Mouse (Mus musculus) C2C12 (cell line): ENCODE data around the gene Ppp2r2c.

Source experiments
- CEBPB ChIP-seq: IDR thresholded peaks from one replicate; pipeline ENCODE4 v1.6.1; 2011; ENCODE audit warnings: low read depth, mild to moderate bottlenecking, control low read depth, moderate library complexity
- CTCF ChIP-seq: IDR thresholded peaks from one replicate; pipeline ENCODE4 v1.5.1; 2011; ENCODE audit not compliant: control insufficient read depth, insufficient read depth, insufficient read length
- FOSL1 ChIP-seq: IDR thresholded peaks from one replicate; pipeline ENCODE4 v1.8.0; 2011; ENCODE audit warnings: mild to moderate bottlenecking, low read length; ENCODE audit not compliant: poor library complexity, insufficient read depth, severe bottlenecking
- MAX ChIP-seq: IDR thresholded peaks from one replicate; pipeline ENCODE4 v1.6.1; 2011; ENCODE audit warnings: mild to moderate bottlenecking, control low read depth
- MYOD1 ChIP-seq: IDR thresholded peaks from one replicate; pipeline ENCODE4 v1.6.1; 2011; ENCODE audit warnings: low read depth; ENCODE audit not compliant: control insufficient read depth, insufficient read length
- MYOG ChIP-seq: IDR thresholded peaks from one replicate; pipeline ENCODE4 v1.6.1; 2011; ENCODE audit not compliant: control insufficient read depth, insufficient read length; ENCODE audit errors: extremely low read depth
- USF1 ChIP-seq: IDR thresholded peaks from one replicate; pipeline ENCODE4 v1.6.1; 2011; ENCODE audit warnings: low read depth, mild to moderate bottlenecking, control low read depth, moderate library complexity

DNA sequence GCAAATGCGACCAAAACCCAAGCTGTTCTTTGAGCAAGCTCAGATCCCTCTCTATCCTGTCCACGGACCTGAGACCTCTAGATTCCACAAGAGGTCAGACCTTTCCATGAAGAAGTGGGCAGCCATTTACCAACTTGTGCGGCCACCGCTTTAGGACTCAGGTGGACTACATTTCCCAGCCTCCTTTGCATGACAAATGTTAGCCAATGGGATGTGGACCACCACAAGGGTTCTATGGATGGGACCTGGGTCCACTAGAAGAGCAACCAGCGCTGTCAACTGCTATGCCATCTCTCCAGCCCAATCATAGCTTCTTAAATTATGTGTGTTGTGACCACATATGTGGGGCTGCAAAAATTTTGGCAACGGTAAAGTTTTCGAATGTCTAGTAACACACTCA, 37.0 kb upstream of the Ppp2r2c start:
- TF ChIP-seq CTCF: no peak
- no peak for TF ChIP-seq MAX
- TF ChIP-seq FOSL1: no peak
- TF ChIP-seq MYOD1: no peak
- no peak for TF ChIP-seq CEBPB
- no peak for TF ChIP-seq USF1
- TF ChIP-seq MYOG: no peak
